Mouse (Mus musculus): ENCODE results near the gene Mylk. TPM values are rescaled to one million over a fixed set of nuclear protein-coding genes. Genes with fewer than 3 reads are reported as not detected.

The Mylk gene
- polyA plus RNA-seq, 1 experiment = 6.3 TPM

- DNase-seq = no peak
- H3K4me3 ChIP-seq (replicated peaks; ENCODE audit: insufficient read depth, low read depth, low read length) = no peak overlapping the region
- no peaks in the 10 kb centered on the region for H3K4me1 ChIP-seq (ENCODE audit: control insufficient read depth, insufficient read depth, low read length)
- TF ChIP-seq CTCF (IDR thresholded peaks at IDR 0.05; ENCODE audit: borderline replicate concordance, insufficient read depth, low read depth, low read length) (no peak), POLR2A (IDR thresholded peaks at IDR 0.05; ENCODE audit: borderline replicate concordance, insufficient read depth, low read length) (no peak)
- H3K27ac ChIP-seq (ENCODE audit: insufficient read depth, low read length) = no peak overlapping the region
- no peaks in the 10 kb centered on the region for H3K27me3 ChIP-seq (ENCODE audit: control insufficient read depth, insufficient read depth, low read length)
- 37% methylated on average over 1 of the region's 1 CpGs for WGBS
Measured at GRCm38 (mm10) chr16:34834477-34834876, 89.5 kb downstream of the Mylk start.

- Histone ChIP-seq H3K4me3 (replicated peaks; ENCODE audit: insufficient read depth, low read depth, low read length) (no peak overlapping the region), H3K27me3 (ENCODE audit: control insufficient read depth, insufficient read depth, low read length) (no peaks in the 10 kb centered on the region), H3K27ac (ENCODE audit: insufficient read depth, low read length) (no peak overlapping the region), H3K4me1 (ENCODE audit: control insufficient read depth, insufficient read depth, low read length) (no peaks in the 10 kb centered on the region)
- no peak for DNase-seq
- 57% methylated on average over 7 of the region's 7 CpGs for WGBS
- TF ChIP-seq POLR2A (IDR thresholded peaks at IDR 0.05; ENCODE audit: borderline replicate concordance, insufficient read depth, low read length) = no peak
- no peak for TF ChIP-seq CTCF (IDR thresholded peaks at IDR 0.05; ENCODE audit: borderline replicate concordance, insufficient read depth, low read depth, low read length)
Measured at GRCm38 (mm10) chr16:34839004-34839703, 94.1 kb downstream of the Mylk start.

GRCm38 (mm10) chr16:34839704-34840331, 94.8 kb downstream of the Mylk start:
- DNase-seq = no peak
- no peaks in the 10 kb centered on the region for H3K4me1 ChIP-seq (ENCODE audit: control insufficient read depth, insufficient read depth, low read length)
- H3K4me3 ChIP-seq (replicated peaks; ENCODE audit: insufficient read depth, low read depth, low read length) = no peak overlapping the region
- H3K27me3 ChIP-seq (ENCODE audit: control insufficient read depth, insufficient read depth, low read length) = no peaks in the 10 kb centered on the region
- WGBS = 51% methylated on average over 7 of the region's 7 CpGs
- TF ChIP-seq POLR2A (IDR thresholded peaks at IDR 0.05; ENCODE audit: borderline replicate concordance, insufficient read depth, low read length) = no peak
- TF ChIP-seq CTCF (IDR thresholded peaks at IDR 0.05; ENCODE audit: borderline replicate concordance, insufficient read depth, low read depth, low read length) = no peak
- no peak overlapping the region for H3K27ac ChIP-seq (ENCODE audit: insufficient read depth, low read length)

GRCm38 (mm10) chr16:34844783-34845182, 99.8 kb downstream of the Mylk start:
- Histone ChIP-seq H3K4me3 (replicated peaks; ENCODE audit: insufficient read depth, low read depth, low read length) (no peak overlapping the region), H3K27me3 (ENCODE audit: control insufficient read depth, insufficient read depth, low read length) (no peaks in the 10 kb centered on the region), H3K4me1 (ENCODE audit: control insufficient read depth, insufficient read depth, low read length) (no peaks in the 10 kb centered on the region), H3K27ac (ENCODE audit: insufficient read depth, low read length) (no peak overlapping the region)
- WGBS = 29% methylated on average over 6 of the region's 6 CpGs
- TF ChIP-seq POLR2A (IDR thresholded peaks at IDR 0.05; ENCODE audit: borderline replicate concordance, insufficient read depth, low read length) = no peak
- no peak for TF ChIP-seq CTCF (IDR thresholded peaks at IDR 0.05; ENCODE audit: borderline replicate concordance, insufficient read depth, low read depth, low read length)
- no peak for DNase-seq

- TF ChIP-seq POLR2A (IDR thresholded peaks at IDR 0.05; ENCODE audit: borderline replicate concordance, insufficient read depth, low read length) (no peak), CTCF (IDR thresholded peaks at IDR 0.05; ENCODE audit: borderline replicate concordance, insufficient read depth, low read depth, low read length) (no peak)
- Histone ChIP-seq H3K4me1 (ENCODE audit: control insufficient read depth, insufficient read depth, low read length) (no peaks in the 10 kb centered on the region), H3K27me3 (ENCODE audit: control insufficient read depth, insufficient read depth, low read length) (no peaks in the 10 kb centered on the region), H3K4me3 (replicated peaks; ENCODE audit: insufficient read depth, low read depth, low read length) (no peak overlapping the region), H3K27ac (ENCODE audit: insufficient read depth, low read length) (no peak overlapping the region)
- no peak for DNase-seq
- 85% methylated on average over 3 of the region's 3 CpGs for WGBS
Measured at GRCm38 (mm10) chr16:34847638-34848037, 102.6 kb downstream of the Mylk start.

GRCm38 (mm10) chr16:34854066-34854465, 109.1 kb downstream of the Mylk start:
- Histone ChIP-seq H3K4me3 (replicated peaks; ENCODE audit: insufficient read depth, low read depth, low read length) (no peak overlapping the region), H3K4me1 (ENCODE audit: control insufficient read depth, insufficient read depth, low read length) (no peaks in the 10 kb centered on the region), H3K27ac (ENCODE audit: insufficient read depth, low read length) (no peak overlapping the region), H3K27me3 (ENCODE audit: control insufficient read depth, insufficient read depth, low read length) (no peaks in the 10 kb centered on the region)
- no peak for TF ChIP-seq POLR2A (IDR thresholded peaks at IDR 0.05; ENCODE audit: borderline replicate concordance, insufficient read depth, low read length)
- DNase-seq = no peak
- WGBS = 52% methylated on average over 7 of the region's 7 CpGs

- TF ChIP-seq POLR2A (IDR thresholded peaks at IDR 0.05; ENCODE audit: borderline replicate concordance, insufficient read depth, low read length) (no peak), CTCF (IDR thresholded peaks at IDR 0.05; ENCODE audit: borderline replicate concordance, insufficient read depth, low read depth, low read length) (no peak)
Measured at GRCm38 (mm10) chr16:34855136-34855535, 110.1 kb downstream of the Mylk start.

GRCm38 (mm10) chr16:34855751-34856150, 110.7 kb downstream of the Mylk start:
- Histone ChIP-seq H3K27ac (ENCODE audit: insufficient read depth, low read length) (no peak overlapping the region), H3K27me3 (ENCODE audit: control insufficient read depth, insufficient read depth, low read length) (no peaks in the 10 kb centered on the region), H3K4me3 (replicated peaks; ENCODE audit: insufficient read depth, low read depth, low read length) (no peak overlapping the region), H3K4me1 (ENCODE audit: control insufficient read depth, insufficient read depth, low read length) (no peaks in the 10 kb centered on the region)
- WGBS = 75% methylated on average over 2 of the region's 2 CpGs
- no peak for TF ChIP-seq CTCF (IDR thresholded peaks at IDR 0.05; ENCODE audit: borderline replicate concordance, insufficient read depth, low read depth, low read length)
- TF ChIP-seq POLR2A (IDR thresholded peaks at IDR 0.05; ENCODE audit: borderline replicate concordance, insufficient read depth, low read length) = no peak
- DNase-seq = no peak

More at GRCm38 (mm10) chr16:34855136-34855535, 110.1 kb downstream of the Mylk start:
- Histone ChIP-seq H3K27ac (ENCODE audit: insufficient read depth, low read length) (no peak overlapping the region), H3K4me1 (ENCODE audit: control insufficient read depth, insufficient read depth, low read length) (no peaks in the 10 kb centered on the region), H3K27me3 (ENCODE audit: control insufficient read depth, insufficient read depth, low read length) (no peaks in the 10 kb centered on the region), H3K4me3 (replicated peaks; ENCODE audit: insufficient read depth, low read depth, low read length) (no peak overlapping the region)
- WGBS = 57% methylated on average over 6 of the region's 6 CpGs
- peak in 1 of 2 experiments; percentile 1 for DNase-seq

Measured in cerebellum, adult 2 months (tissue).